In the genomic region with DNA sequence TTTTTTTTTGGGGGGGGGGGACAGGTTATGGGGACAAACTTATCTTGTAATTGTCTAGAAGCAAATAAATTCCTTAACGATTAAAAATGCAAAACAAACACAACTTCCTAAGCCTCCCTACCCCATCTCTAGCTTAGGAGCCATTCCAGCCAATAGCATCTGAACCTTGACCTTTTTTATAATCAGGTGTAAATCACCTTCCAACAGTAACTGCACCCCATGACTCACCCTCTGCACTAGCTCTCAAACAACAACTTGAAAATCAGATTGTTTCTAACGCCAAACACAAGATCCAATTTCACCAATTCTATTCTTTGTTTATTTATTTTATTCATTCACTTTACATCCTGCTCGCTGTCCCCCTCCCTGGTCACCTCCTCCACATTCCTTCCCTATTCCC, we compare ENCODE assay signal across 17 mouse cellular contexts. TPM values are rescaled to one million over a fixed set of nuclear protein-coding genes. Genes with fewer than 3 reads are reported as not detected.
DNase-seq lines count a peak whose midpoint lies in the region; ATAC-seq lines count a peak whose summit lies in the region.
"Had no signal": no experiment of that assay in that cellular context is flagged by ENCODE, and none has a peak within 500 bp of the region (broad histone marks: within the 10 kb centered on the region; RNA-seq: fewer than 3 reads in every experiment).

No protein-coding gene starts in this region.

- no peak for DNase-seq in kidney, postnatal 36 days
- DNase-seq in layer of hippocampus, postnatal 25 days (ENCODE audit: extremely low spot score in 1 of 2, low spot score in 1 of 2), result no peak
- DNase-seq: adrenal gland, adult 2 months; adrenal gland, postnatal 25 days; cerebellum, adult 18-20 months; cerebellum, adult 9-11 months; forebrain, postnatal 0 days; gastrocnemius, postnatal 14 days; heart, postnatal 36 days had no signal

- ATAC-seq in kidney, embryonic 15.5 days (replicated peaks; ENCODE audit: low FRiP score), result peak; percentile 54; the same call in 1 of the 2 replicates
- ATAC-seq in liver, embryonic 16.5 days (ENCODE audit: low read depth), result no peak
- ATAC-seq in liver, embryonic 12.5 days, result no peak
- peak; percentile 91 for ATAC-seq in intestine, embryonic 16.5 days
- no peak for ATAC-seq in CD4-positive, CD25-positive, alpha-beta regulatory T cell, adult 4 months

- no peak overlapping the region for H3K9ac ChIP-seq in kidney, embryonic 15.5 days
- no peak overlapping the region for H3K9ac ChIP-seq in liver, embryonic 16.5 days (ENCODE audit: low read depth, low read length)
- no peak overlapping the region for H3K9ac ChIP-seq in liver, embryonic 12.5 days
- H3K9ac ChIP-seq in intestine, embryonic 16.5 days (ENCODE audit: low read depth, low read length), result no peak overlapping the region
- H3K9ac ChIP-seq: embryonic facial prominence, embryonic 13.5 days; forebrain, embryonic 12.5 days; forebrain, postnatal 0 days; heart, embryonic 12.5 days had no signal

- H3K27ac ChIP-seq in kidney, embryonic 15.5 days, result peak overlapping the region; percentile 68; the same call in 1 of the 2 replicates
- H3K27ac ChIP-seq in liver, embryonic 16.5 days (ENCODE audit: low read length), result 0 out of 2 replicates have a peak overlapping the region, but pooled peaks have one; percentile 6
- H3K27ac ChIP-seq in liver, embryonic 12.5 days, result no peak overlapping the region
- H3K27ac ChIP-seq in intestine, embryonic 16.5 days (ENCODE audit: low read length), result peak overlapping the region; percentile 86
- H3K27ac ChIP-seq: embryonic facial prominence, embryonic 13.5 days; forebrain, embryonic 12.5 days had no signal

- peaks cover 52% of the 10 kb centered on the region for H3K4me1 ChIP-seq in kidney, embryonic 15.5 days
- H3K4me1 ChIP-seq in liver, embryonic 16.5 days (ENCODE audit: control insufficient read depth, low read depth, low read length), result peaks cover 20% of the 10 kb centered on the region
- peaks cover 59% of the 10 kb centered on the region for H3K4me1 ChIP-seq in liver, embryonic 12.5 days
- H3K4me1 ChIP-seq in intestine, embryonic 16.5 days (ENCODE audit: control insufficient read depth, insufficient read depth, low read length), result peaks cover 32% of the 10 kb centered on the region

- H3K9me3 ChIP-seq in kidney, embryonic 15.5 days (replicated peaks), result no peaks in the 10 kb centered on the region
- no peaks in the 10 kb centered on the region for H3K9me3 ChIP-seq in liver, embryonic 16.5 days (replicated peaks; ENCODE audit: control insufficient read depth, low read length)
- H3K9me3 ChIP-seq in liver, embryonic 12.5 days (replicated peaks), result no peaks in the 10 kb centered on the region
- H3K9me3 ChIP-seq in intestine, embryonic 16.5 days (ENCODE audit: control insufficient read depth, low read length), result no peaks in the 10 kb centered on the region
- H3K9me3 ChIP-seq: embryonic facial prominence, embryonic 13.5 days; forebrain, embryonic 12.5 days; heart, embryonic 12.5 days had no signal

- 0 out of 2 replicates have a peak, but pooled peaks cover 5% of the 10 kb centered on the region for H3K36me3 ChIP-seq in kidney, embryonic 15.5 days
- H3K36me3 ChIP-seq in liver, embryonic 16.5 days (ENCODE audit: control insufficient read depth, insufficient read depth), result no peaks in the 10 kb centered on the region
- H3K36me3 ChIP-seq in liver, embryonic 12.5 days, result peaks cover 5% of the 10 kb centered on the region; the same call in 1 of the 2 replicates
- H3K36me3 ChIP-seq in intestine, embryonic 16.5 days (ENCODE audit: control insufficient read depth, insufficient read depth, low read length), result no peaks in the 10 kb centered on the region

- 16% methylated on average over 3 of the region's 3 CpGs for WGBS in kidney, embryonic 15.5 days
- 66% methylated on average over 3 of the region's 3 CpGs for WGBS in liver, embryonic 16.5 days (ENCODE audit: insufficient replicate concordance)
- WGBS in liver, embryonic 12.5 days (ENCODE audit: insufficient replicate concordance), result 71% methylated on average over 3 of the region's 3 CpGs
- 26% methylated on average over 3 of the region's 3 CpGs for WGBS in intestine, embryonic 16.5 days

- no peak overlapping the region for H3K4me3 ChIP-seq in kidney, embryonic 15.5 days (replicated peaks)
- no peak overlapping the region for H3K4me3 ChIP-seq in liver, embryonic 16.5 days (ENCODE audit: low read depth, low read length)
- H3K4me3 ChIP-seq in liver, embryonic 12.5 days, result no peak overlapping the region
- H3K4me3 ChIP-seq in intestine, embryonic 16.5 days (ENCODE audit: low read length), result peak overlapping the region; percentile 14; the same call in 1 of the 2 replicates
- H3K4me3 ChIP-seq: embryonic facial prominence, embryonic 13.5 days; forebrain, embryonic 12.5 days; heart, embryonic 12.5 days had no signal

- no peaks in the 10 kb centered on the region for H3K27me3 ChIP-seq in kidney, embryonic 15.5 days
- no peaks in the 10 kb centered on the region for H3K27me3 ChIP-seq in liver, embryonic 16.5 days (ENCODE audit: control insufficient read depth, insufficient read depth, low read depth, low read length)
- no peaks in the 10 kb centered on the region for H3K27me3 ChIP-seq in liver, embryonic 12.5 days (replicated peaks)
- H3K27me3 ChIP-seq in intestine, embryonic 16.5 days (replicated peaks; ENCODE audit: control insufficient read depth, insufficient read depth, low read length), result no peaks in the 10 kb centered on the region
- H3K27me3 ChIP-seq: embryonic facial prominence, embryonic 13.5 days; forebrain, embryonic 12.5 days; heart, embryonic 12.5 days had no signal

- 0 out of 2 replicates have a peak overlapping the region, but pooled peaks have one; percentile 25 for H3K4me2 ChIP-seq in kidney, embryonic 15.5 days
- H3K4me2 ChIP-seq in liver, embryonic 16.5 days (ENCODE audit: low read depth, low read length), result no peak overlapping the region
- H3K4me2 ChIP-seq in liver, embryonic 12.5 days, result no peak overlapping the region
- peak overlapping the region; percentile 47 for H3K4me2 ChIP-seq in intestine, embryonic 16.5 days (ENCODE audit: low read depth, low read length)
- H3K4me2 ChIP-seq: embryonic facial prominence, embryonic 13.5 days; forebrain, embryonic 12.5 days; heart, embryonic 12.5 days had no signal

RNA-seq across cellular contexts. Expression of gene Akap11, which starts 10.1 kb away (rescaled TPM):
- polyA plus RNA-seq in kidney, embryonic 15.5 days (2015; fragmentation: Nextera tagmentation; extraction: Ambion mirVana), result 20.0 and 20.2 TPM in 2 replicates
- 7.4 and 7.6 TPM in 2 replicates for polyA plus RNA-seq in liver, embryonic 16.5 days (2015; fragmentation: Nextera tagmentation; extraction: Ambion mirVana)
- polyA plus RNA-seq in liver, embryonic 12.5 days (2016; fragmentation: Nextera tagmentation; extraction: Ambion mirVana), result 9.5 and 11.2 TPM in 2 replicates
- 12.1 and 12.3 TPM in 2 replicates for polyA plus RNA-seq in intestine, embryonic 16.5 days (2015; fragmentation: Nextera tagmentation; extraction: Ambion mirVana)
- polyA plus RNA-seq in CD4-positive, CD25-positive, alpha-beta regulatory T cell, adult 4 months (2017; shearing (Covaris generic)), result 10 to 100 TPM in 1 of 2 experiments, 1 to 10 TPM in 1; 9.8 to 14.7 TPM
- 100 to 1,000 TPM; 184 to 194 TPM for total RNA-seq in layer of hippocampus, postnatal 25 days (2021)

Comparison
In these comparisons a context has a peak if more than half of its experiments do, and no peak if none do; other contexts are left out.
1. ATAC-seq: peak in kidney, embryonic 15.5 days (single experiment) and intestine, embryonic 16.5 days (single experiment); none in liver, embryonic 16.5 days (single experiment), liver, embryonic 12.5 days (single experiment) and CD4-positive, CD25-positive, alpha-beta regulatory T cell, adult 4 months (single experiment).
2. H3K4me2 ChIP-seq: peak in kidney, embryonic 15.5 days (single experiment) and intestine, embryonic 16.5 days (single experiment); none in liver, embryonic 16.5 days (single experiment) and liver, embryonic 12.5 days (single experiment).